Mouse (Mus musculus): Measurements from ENCODE around the gene Chchd6.

DNA sequence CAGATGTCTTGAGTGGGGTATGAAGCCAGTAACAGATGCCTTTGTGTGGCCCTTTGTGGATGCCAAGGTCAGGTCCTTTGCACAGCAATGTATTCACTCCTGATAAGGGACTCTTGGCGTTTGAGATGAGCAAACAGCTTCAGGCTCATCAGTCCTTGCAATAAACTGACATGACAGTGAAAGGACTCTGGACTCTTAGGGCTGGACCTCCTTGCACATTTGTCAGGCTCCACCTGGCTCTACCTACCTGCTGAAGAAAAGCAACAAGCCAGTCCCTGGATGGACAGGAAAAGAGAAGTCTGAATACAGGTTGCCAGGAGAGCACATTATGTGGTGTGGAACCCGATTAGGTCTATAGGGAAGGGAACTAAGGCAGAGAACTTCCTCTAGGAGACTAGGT is 174.7 kb downstream of the Chchd6 start:
- TF ChIP-seq CTCF (IDR thresholded peaks at IDR 0.05; ENCODE audit: insufficient read depth, low read length) (no peak), POLR2A (IDR thresholded peaks at IDR 0.05; ENCODE audit: borderline replicate concordance, extremely low read depth, low read depth, low read length) (no peak)
